Mouse (Mus musculus) bone marrow macrophage, adult 2 months (primary cell): Measurements from ENCODE around the gene Aldoc.

Experiments
- CTCF ChIP-seq: IDR thresholded peaks from 2 replicates; pipeline ENCODE4 v1.5.1; 2012; ENCODE audit warnings: low read depth, mild to moderate bottlenecking, low read length, moderate library complexity
- POLR2A ChIP-seq: IDR thresholded peaks from 2 replicates; pipeline ENCODE4 v1.6.1; 2012; ENCODE audit warnings: mild to moderate bottlenecking, low read depth, low read length, borderline replicate concordance

DNA sequence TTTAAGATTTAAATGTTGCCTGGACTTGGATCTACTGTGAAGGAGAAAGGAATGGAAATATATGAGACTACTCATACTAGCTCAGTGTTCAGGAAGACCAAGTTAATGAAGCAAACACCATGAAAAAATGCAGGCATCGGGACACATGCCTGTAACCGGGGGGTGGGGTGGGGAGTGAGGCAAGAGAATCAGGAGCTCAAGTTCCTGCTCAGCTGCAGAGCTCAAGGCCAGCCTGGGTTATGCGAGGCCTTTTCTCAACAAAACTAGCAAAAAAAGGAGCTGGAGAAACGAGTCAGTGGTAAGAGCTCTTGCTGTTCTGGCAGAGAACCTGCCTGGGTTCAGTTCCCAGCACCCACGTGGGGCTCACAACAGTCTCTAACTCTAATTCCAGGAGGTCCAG, 11.2 kb downstream of the Aldoc start:
- TF ChIP-seq CTCF: no peak
- no peak for TF ChIP-seq POLR2A
